Mouse (Mus musculus): ENCODE data around the gene Bin2.

DNA sequence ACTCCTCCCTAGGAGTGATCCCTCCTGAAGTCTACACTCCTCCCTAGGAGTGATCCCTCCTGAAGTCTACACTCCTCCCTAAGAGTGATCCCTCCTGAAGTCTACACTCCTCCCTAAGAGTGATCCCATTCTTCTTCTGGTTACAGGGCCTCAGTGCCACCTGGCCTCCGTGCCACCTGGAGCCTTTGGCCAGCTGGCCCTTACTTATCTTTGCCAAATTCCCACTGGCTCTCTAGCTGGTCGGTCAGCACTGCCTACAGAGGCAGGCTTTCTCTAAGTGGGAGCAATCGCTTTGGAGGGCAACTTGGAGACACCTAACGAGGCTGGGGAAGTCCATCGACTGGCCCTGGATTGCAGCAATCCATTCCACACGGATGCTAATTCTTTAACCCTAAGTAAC, 23.2 kb downstream of the Bin2 start:
- TF ChIP-seq CTCF (IDR thresholded peaks at IDR 0.05; ENCODE audit: low read depth, low read length) (no peak), POLR2A (IDR thresholded peaks at IDR 0.05; ENCODE audit: borderline replicate concordance, low read depth, low read length) (no peak)
